Mouse (Mus musculus) limb, embryonic 10.5 days (tissue): ENCODE measurements at regions not wholly inside any gene's neighbourhood (a gene's known extent, or its start where the extent isn't known, plus 50 kb on each side); places are given as distances from the start of the nearest gene placed in this dataset.

Source experiments
- DNase-seq: peaks from one replicate; pipeline ENCODE4 v3.0.0-alpha.2; 2017; ENCODE audit warnings: low spot score
- H3K27ac ChIP-seq: fragments of 300-500 bp; sonication (generic); 2 replicates; pipeline ENCODE4 v1.5.1; 2016; ENCODE audit warnings: mild to moderate bottlenecking
- H3K27me3 ChIP-seq: fragments of 300-500 bp; sonication (generic); 2 replicates; pipeline ENCODE4 v1.6.1; 2016; ENCODE audit warnings: low read depth, mild to moderate bottlenecking; ENCODE audit not compliant: poor library complexity, severe bottlenecking
- H3K36me3 ChIP-seq: fragments of 300-500 bp; sonication (generic); 2 replicates; pipeline ENCODE4 v1.6.1; 2016; ENCODE audit warnings: mild to moderate bottlenecking, moderate library complexity
- H3K4me1 ChIP-seq: fragments of 300-500 bp; sonication (generic); 2 replicates; pipeline ENCODE4 v1.6.1; 2016
- H3K4me3 ChIP-seq: fragments of 300-500 bp; sonication (generic); 2 replicates; pipeline ENCODE4 v1.5.1; 2016; ENCODE audit warnings: mild to moderate bottlenecking, moderate library complexity
- H3K9me3 ChIP-seq: fragments of 300-500 bp; sonication (generic); replicated peaks from 2 replicates; pipeline ENCODE4 v1.6.1; 2016; ENCODE audit warnings: mild to moderate bottlenecking
- WGBS: fragments of 180-500 bp; shearing (Covaris S2); methylation state at CpG from one replicate; pipeline ENCODE4 v1.1.7; 2016; 5-methylcytosine and 5-hydroxymethylcytosine counted together

DNA sequence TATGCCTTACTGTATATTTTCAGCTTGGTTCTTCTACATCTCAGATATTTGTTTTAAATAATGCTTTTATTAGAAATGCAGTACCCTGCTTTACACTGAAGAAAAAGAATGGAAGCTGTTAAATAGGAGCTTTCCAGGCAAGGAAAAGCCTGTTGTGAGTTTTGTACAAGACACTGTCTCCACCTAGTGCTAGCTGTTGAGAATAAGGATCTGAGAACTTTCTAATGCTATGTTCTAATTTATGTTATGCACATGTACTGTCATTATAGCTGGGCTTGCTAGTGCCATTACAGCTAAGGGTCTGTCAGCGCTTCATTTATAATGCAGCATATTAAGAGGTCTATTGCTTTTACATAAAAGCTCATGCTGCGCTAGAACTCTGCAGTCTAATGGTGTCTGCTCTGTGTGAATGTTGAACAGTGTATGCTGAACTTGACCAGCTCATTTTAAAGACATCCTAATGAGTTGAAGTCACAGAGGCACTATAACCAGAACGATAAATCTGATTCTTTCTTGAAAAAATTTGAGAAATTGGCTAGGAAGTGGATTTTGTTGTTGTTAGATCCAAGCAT is 315.4 kb upstream of the Dnajc24 start:
- H3K4me3 ChIP-seq: no peak overlapping the region
- no peak overlapping the region for H3K27ac ChIP-seq
- no peaks in the 10 kb centered on the region for H3K27me3 ChIP-seq
- no peak for DNase-seq
- H3K9me3 ChIP-seq: no peaks in the 10 kb centered on the region
- peaks cover 5% of the 10 kb centered on the region; the same call in 1 of the 2 replicates for H3K4me1 ChIP-seq
- no peaks in the 10 kb centered on the region for H3K36me3 ChIP-seq
- 79% methylated on average over 3 of the region's 3 CpGs for WGBS

DNA sequence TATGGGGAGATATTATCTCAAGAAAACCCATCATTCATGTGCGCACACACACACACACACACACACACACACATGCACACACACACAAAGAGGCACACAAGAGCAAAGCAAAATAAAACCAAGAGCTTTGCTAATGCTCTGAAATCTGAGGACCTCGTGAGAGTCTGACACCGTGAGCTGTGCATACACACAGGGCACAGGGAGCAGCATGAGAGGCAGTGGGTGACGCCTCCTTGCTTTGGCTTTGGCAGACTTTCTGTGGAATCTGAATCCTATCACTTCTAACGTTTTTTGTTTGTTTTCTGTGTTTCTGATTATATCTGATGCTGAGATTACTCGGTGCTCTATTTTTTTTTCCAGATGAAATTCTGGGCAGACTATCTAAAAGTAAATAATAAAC is 343.4 kb upstream of the Dnajc24 start:
- H3K36me3 ChIP-seq: no peaks in the 10 kb centered on the region
- no peaks in the 10 kb centered on the region for H3K4me1 ChIP-seq
- no peak overlapping the region for H3K27ac ChIP-seq
- DNase-seq: no peak
- H3K4me3 ChIP-seq: no peak overlapping the region
- WGBS: 83% methylated on average over 6 of the region's 6 CpGs
- H3K27me3 ChIP-seq: no peaks in the 10 kb centered on the region
- H3K9me3 ChIP-seq: no peaks in the 10 kb centered on the region

DNA sequence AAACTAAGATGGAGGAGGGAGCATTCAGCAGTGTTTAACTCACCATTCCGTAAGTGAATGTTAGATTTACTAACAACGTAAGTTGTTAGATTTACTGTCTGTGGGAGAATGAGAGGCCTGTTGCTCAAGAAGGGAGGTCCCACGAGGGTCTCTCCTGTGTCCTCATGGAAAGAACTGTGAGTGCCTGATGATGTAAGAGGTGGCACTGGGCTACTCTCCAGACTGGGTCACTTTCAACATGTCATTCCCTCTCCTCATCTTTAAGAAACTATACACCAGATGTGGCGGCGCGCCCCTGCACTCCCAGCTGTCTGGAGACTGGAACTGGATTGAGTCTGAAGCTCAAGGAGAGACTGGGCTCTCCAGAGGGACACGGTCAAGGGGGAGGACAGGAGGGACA is 343.9 kb upstream of the Dnajc24 start:
- H3K4me3 ChIP-seq: no peak overlapping the region
- no peaks in the 10 kb centered on the region for H3K4me1 ChIP-seq
- no peaks in the 10 kb centered on the region for H3K36me3 ChIP-seq
- H3K9me3 ChIP-seq: no peaks in the 10 kb centered on the region
- H3K27me3 ChIP-seq: no peaks in the 10 kb centered on the region
- DNase-seq: no peak
- no peak overlapping the region for H3K27ac ChIP-seq
- 85% methylated on average over 7 of the region's 7 CpGs for WGBS

DNA sequence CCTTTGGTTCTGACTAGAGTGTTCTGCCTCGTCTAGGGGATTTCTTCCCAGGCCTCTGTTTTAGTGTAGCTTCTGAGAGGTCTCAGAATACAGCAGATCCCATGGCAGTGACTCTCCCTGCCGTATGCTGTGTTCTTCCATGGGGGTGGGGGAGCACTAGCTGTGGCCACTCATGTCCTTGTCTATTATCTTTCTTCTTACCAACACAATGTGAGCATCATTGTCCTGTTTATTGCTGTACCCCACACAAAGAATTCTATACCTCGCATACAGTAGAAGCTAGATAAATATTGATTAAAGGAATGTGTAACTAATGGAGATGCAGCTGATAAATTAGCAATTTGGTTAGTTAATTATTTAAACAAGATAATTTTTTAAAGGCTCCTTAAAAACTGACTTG is 337.5 kb upstream of the Mpped2 start:
- no peak overlapping the region for H3K27ac ChIP-seq
- no peaks in the 10 kb centered on the region for H3K27me3 ChIP-seq
- H3K4me1 ChIP-seq: peaks cover 13% of the 10 kb centered on the region; the same call in 1 of the 2 replicates
- WGBS: 79% methylated on average over 3 of the region's 3 CpGs
- no peaks in the 10 kb centered on the region for H3K9me3 ChIP-seq
- no peak overlapping the region for H3K4me3 ChIP-seq
- H3K36me3 ChIP-seq: no peaks in the 10 kb centered on the region
- DNase-seq: no peak

DNA sequence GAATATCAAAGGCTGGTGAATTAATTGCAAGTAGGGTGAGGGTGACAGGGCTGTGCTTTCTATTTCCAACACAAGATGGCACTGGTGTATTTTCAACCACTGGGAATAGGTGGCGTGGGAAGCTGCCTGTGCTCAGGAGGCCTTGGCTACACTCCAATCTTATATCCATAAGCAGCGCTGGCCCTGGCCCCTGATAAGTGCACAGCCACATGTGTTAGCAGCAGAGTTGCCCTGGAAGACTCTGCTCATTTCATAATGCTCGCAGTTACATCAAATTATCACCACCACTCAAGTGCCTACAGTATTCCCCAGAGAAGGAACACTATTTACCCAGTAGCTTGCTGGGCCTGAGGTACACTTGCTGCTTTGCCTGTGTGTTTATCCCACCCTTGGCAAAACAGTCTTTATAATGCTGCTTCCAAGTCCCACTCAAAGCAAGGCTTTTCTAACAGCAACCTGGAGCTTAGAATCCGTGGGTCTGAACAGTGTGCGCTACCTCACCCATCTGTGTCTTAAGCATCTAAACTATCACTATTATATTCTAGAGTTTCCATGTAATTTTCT is 337.0 kb upstream of the Mpped2 start:
- DNase-seq: peak; percentile 66
- Histone ChIP-seq H3K36me3 (no peaks in the 10 kb centered on the region), H3K9me3 (no peaks in the 10 kb centered on the region), H3K4me3 (no peak overlapping the region), H3K27ac (no peak overlapping the region), H3K27me3 (no peaks in the 10 kb centered on the region), H3K4me1 (peaks cover 13% of the 10 kb centered on the region; the same call in 1 of the 2 replicates)
- 54% methylated on average over 5 of the region's 5 CpGs for WGBS

DNA sequence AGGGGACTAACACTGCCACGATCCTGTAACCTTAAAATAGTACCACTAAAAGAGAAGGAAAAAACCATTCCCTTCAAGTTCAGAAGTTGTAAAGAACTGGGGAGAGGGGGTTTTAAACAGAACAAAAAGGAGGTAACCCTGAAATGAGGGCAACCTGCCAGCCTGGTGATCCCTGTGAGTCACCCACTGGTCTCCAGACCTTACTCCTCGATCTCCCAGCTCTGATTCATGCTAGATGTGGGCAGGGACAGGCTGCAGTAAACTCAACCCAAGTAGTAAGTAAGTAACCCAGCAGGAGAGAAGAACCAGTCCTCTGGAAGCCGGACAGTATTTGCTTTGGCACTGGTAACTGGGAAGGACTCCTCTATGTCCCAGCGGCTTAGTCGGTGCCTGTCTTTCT is 324.4 kb upstream of the Mpped2 start:
- Histone ChIP-seq H3K4me3 (no peak overlapping the region), H3K27me3 (no peaks in the 10 kb centered on the region), H3K9me3 (no peaks in the 10 kb centered on the region), H3K27ac (no peak overlapping the region), H3K4me1 (no peaks in the 10 kb centered on the region), H3K36me3 (no peaks in the 10 kb centered on the region)
- WGBS: 93% methylated on average over 5 of the region's 5 CpGs
- DNase-seq: no peak

DNA sequence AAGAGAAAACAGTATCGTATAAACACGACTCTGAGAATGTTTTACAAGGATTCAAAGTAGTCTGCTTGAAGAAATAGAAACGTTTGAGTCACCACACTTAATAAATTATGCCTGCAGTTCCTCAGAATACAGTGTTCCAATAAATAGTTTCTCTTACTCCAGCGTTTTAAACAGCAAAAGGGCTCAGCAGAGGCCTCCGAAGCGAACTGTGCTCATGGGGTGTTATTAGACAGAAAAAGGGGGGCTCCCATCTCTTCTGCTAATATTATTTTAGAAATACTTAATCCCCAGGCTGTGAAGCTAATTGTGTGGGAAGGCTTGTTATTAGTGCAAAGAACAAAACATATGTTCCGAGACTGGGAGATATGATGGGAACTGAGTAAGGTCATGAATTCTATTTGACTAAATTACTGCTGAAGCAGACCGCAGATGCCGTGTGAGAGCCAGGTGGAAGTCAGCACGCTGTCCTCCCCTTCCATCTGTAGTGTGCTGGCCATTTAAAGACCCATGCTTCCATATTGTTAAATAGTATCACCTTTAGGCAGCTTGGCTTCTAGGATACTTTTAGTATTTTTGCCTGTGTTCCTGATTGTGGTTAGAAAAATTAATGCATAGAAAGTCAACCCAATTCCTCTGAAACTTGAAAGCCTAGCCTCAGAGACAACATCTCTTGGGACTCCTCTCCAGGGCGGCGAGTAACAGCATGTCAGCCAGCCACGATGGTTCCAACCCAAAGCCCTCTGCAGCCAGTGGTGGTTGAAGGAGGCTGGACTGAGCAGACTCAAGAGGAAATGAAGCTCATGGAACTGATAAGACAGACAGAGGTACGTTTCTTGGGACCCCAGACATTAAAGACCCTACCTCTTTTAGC is 309.4 kb upstream of the Mpped2 start:
- Histone ChIP-seq H3K36me3 (no peaks in the 10 kb centered on the region), H3K4me3 (no peak overlapping the region), H3K27me3 (no peaks in the 10 kb centered on the region), H3K27ac (no peak overlapping the region), H3K4me1 (no peaks in the 10 kb centered on the region), H3K9me3 (no peaks in the 10 kb centered on the region)
- 83% methylated on average over 14 of the region's 14 CpGs for WGBS
- DNase-seq: no peak

DNA sequence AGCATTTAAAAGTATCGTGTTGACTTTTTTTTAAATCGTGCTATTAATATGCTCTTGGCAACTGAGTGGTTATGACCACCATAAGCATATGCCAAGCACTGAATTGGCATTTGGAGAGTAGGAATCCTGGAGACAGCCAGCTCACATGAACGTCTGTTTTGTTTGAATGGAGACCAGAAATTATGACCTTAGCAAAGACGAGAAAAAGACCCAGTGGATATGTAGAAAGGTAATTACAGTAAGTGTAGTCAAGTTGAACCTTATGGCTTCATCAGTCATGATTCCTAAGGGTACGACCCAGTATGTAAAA is 308.8 kb upstream of the Mpped2 start:
- Histone ChIP-seq H3K27ac (no peak overlapping the region), H3K36me3 (no peaks in the 10 kb centered on the region), H3K4me1 (no peaks in the 10 kb centered on the region), H3K4me3 (no peak overlapping the region), H3K9me3 (no peaks in the 10 kb centered on the region), H3K27me3 (no peaks in the 10 kb centered on the region)
- DNase-seq: no peak
- 90% methylated on average over 5 of the region's 5 CpGs for WGBS

DNA sequence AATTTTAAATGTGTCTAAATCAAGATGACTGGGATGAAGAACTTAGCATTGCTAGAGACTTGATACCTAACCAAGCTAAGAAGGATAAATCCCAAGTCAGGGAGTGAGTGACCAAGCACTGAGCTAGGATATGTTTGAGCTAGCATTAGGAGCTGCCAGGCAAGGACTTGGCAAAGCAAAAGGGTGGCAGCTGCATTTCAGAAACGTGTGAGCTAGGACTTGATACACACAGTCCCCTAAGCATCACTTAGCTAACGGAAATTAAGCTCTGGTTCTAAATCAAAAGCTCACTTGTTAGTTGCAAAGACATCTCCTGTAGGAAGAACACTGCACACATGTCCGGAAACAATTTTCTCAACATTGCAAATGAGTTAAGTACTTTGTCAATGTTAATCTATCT is 308.2 kb upstream of the Mpped2 start:
- no peak overlapping the region for H3K27ac ChIP-seq
- WGBS: 83% methylated on average over 3 of the region's 3 CpGs
- no peaks in the 10 kb centered on the region for H3K36me3 ChIP-seq
- no peaks in the 10 kb centered on the region for H3K9me3 ChIP-seq
- H3K27me3 ChIP-seq: no peaks in the 10 kb centered on the region
- H3K4me3 ChIP-seq: no peak overlapping the region
- H3K4me1 ChIP-seq: no peaks in the 10 kb centered on the region
- DNase-seq: no peak

DNA sequence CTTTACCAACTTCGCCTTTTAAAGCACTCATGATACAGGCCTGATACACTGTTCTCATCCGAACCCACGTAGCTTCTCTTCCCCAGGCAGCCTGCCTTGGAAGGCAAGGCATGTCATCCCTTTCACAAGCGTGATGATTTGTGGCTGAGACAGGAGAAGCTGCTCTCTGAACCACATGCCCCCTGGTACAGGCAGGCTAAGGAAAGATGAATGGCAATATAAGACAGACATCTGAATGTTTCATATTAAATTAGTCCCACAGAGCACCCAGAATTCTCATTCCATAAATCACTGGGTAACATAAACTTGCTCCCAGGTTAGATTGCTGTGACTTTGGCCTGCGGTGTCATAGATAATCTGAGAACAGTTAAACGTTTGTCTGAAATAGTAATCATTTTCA is 280.9 kb upstream of the Mpped2 start:
- Histone ChIP-seq H3K9me3 (no peaks in the 10 kb centered on the region), H3K27me3 (no peaks in the 10 kb centered on the region), H3K4me3 (no peak overlapping the region), H3K4me1 (peaks cover 7% of the 10 kb centered on the region), H3K36me3 (no peaks in the 10 kb centered on the region), H3K27ac (peak overlapping the region; percentile 30; the same call in 1 of the 2 replicates)
- DNase-seq: no peak
- WGBS: 66% methylated on average over 6 of the region's 6 CpGs

DNA sequence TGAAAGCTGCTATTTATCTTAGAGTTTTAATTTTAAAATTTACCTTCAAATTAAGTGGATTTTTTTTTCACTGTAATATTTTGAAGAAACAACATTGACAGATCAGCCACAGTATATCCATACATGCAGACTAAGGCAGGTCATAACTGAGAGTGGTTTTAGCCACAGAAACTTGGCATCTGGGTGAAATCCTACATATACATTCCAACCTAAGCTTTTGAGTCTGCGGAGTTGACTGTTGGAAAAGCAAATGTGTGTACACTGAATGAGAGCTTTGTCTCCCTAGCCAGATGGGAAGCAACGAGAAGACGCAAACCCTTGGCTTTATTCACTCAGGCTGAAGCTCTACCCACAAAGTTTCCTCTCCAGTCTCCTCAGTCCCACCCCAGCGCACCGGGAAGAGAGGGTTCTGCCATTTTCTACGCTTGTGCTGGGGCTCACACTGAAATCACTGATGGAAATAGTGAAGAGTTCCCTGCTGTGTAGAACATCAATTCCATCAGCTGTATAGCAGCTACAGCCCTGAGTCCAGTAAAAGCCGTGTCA is 277.5 kb upstream of the Mpped2 start:
- H3K4me1 ChIP-seq: peaks cover 7% of the 10 kb centered on the region
- no peaks in the 10 kb centered on the region for H3K36me3 ChIP-seq
- H3K27me3 ChIP-seq: no peaks in the 10 kb centered on the region
- H3K9me3 ChIP-seq: no peaks in the 10 kb centered on the region
- DNase-seq: no peak
- H3K4me3 ChIP-seq: no peak overlapping the region
- H3K27ac ChIP-seq: no peak overlapping the region
- 89% methylated on average over 7 of the region's 7 CpGs for WGBS

DNA sequence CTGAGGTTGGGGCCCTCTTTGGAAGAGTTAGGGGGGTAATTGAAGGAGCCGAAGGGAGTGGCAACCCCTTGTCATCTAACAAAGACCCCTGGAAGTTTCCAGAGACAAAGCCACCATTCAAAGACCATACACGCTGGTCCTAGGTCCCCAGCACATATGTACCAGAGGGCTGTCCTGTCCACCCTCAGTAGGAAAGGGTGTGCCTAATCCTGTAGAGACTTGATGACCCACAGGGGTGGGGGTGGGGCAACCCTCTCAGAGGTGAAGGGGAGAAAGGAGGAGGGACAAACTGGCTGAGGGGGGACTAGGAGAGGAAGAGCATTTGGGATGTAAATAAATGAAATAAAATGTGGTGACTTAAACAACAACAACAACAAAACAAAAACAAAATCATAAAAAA is 274.9 kb upstream of the Mpped2 start:
- 78% methylated on average over 2 of the region's 2 CpGs for WGBS
- no peaks in the 10 kb centered on the region for H3K36me3 ChIP-seq
- no peaks in the 10 kb centered on the region for H3K27me3 ChIP-seq
- DNase-seq: no peak
- H3K27ac ChIP-seq: no peak overlapping the region
- H3K4me1 ChIP-seq: no peaks in the 10 kb centered on the region
- no peak overlapping the region for H3K4me3 ChIP-seq
- H3K9me3 ChIP-seq: no peaks in the 10 kb centered on the region

DNA sequence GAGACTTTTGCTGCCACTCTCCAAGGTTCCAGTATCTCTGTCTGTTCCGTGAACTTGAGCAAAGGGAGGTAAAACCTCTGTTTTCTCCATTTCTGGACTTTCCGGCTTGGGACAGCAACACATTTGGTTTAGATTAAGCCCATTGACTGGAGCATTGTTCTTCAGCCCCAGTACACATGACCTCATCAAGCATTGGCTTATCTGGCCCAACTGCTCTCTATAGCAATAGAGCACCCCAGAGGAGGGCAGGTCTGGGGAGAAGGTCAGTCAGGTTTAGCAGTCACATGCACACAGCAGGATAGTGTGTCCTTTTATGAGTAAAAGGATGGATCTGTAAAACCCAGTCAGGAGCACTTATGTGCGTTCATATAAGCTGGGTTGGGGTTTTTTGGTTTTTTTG is 268.1 kb upstream of the Mpped2 start:
- WGBS: 50% methylated on average over 3 of the region's 3 CpGs
- Histone ChIP-seq H3K27me3 (no peaks in the 10 kb centered on the region), H3K9me3 (no peaks in the 10 kb centered on the region), H3K27ac (peak overlapping the region; percentile 51; the same call in 1 of the 2 replicates), H3K4me3 (no peak overlapping the region), H3K36me3 (no peaks in the 10 kb centered on the region), H3K4me1 (peaks cover 56% of the 10 kb centered on the region)
- no peak for DNase-seq
